Mouse (Mus musculus) lung, adult 18-20 months (tissue): ENCODE results near the gene Cdk2ap2.
"Not testable (repeated sequence)": the region's sequence is repeated elsewhere in the genome, so short reads cannot be mapped to it uniquely, and the experiment has no call there.

Source experiments
- DNase-seq, 2 experiments: peaks; one replicate each; pipeline ENCODE4 v3.0.0; 2022; ENCODE audit warnings: mixed read lengths in 2 of 2

Gene Cdk2ap2

DNA sequence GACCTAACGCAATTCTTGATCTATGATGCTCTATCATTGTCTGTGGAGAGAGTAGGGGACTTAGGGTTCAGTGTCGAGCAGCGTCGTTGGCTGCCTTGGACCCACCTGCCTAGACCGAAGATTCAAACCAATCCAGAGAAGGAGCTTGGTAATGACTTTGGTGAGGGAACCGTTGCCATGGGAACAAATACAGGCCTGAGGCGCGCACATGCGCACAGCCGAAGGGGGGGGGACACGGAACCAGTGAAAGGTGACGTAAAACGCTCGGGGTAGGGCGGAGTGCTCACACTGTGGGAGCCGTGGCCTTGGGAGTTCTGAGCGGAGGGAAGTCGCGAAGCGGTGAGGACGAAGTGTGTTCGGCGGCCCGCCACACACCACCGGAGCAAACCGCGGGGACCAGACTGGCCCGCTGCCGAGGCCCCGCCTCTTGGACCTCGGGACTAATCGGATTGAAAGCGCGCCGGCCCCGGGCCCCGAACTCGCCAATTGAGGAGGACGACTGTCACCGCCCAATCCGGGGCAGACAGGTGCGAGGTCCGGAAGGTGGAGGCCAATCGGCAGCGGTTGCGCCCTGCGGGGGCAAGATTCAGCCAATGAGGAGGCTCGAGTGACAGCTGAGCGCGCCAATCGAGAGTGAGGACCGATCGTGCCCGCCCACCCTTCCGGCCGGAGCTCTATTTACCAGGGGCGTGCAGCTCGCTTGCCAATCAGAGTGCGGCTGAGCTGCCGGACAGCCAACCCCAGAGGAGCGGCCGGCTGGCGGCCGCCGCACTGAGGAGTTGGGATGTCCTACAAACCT lies at the start of gene Cdk2ap2:
Cdk2ap2 (plus strand) TSS at position 541 of the 799 bp plus-strand sequence.
- peak; percentile 100 for DNase-seq

DNA sequence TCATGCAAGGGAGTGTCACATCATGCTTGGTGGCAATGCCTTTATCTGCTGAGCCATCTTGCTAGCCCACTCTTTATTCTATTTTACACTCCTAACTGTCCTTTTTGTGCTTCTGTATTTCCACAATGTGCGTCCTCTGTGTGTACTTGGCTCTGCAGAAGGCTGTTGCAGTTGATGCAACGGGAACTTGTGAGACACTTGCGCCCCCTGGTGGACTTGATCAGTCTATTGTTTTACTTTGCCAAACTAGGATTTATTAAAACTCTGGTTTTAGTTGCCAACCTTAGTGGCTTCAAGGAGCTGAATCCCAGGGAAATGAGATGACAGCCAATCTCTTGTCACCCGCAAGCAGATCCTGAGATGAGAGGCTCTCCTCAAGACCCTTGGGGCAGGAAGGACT lies 49.1 kb upstream of the Cdk2ap2 start:
- peak; percentile 75 to 83 for DNase-seq

DNA sequence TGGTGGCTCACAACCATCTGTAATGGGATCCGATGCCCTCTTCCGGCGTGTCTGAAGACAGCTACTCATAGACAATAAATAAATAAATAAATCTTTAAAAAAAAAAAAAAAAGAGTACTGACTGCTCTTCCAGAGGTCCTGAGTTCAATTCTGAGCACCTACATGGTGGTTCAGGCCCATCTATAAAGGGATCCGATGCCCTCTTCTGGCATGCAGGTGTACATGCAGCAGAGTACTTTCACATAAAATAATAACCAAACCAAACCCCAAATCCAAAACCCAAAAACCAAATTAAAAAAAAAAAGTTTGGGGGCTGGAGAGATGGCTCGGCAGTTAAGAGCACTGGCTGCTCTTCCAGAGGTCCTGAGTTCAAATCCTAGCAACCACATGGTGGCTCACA lies 47.9 kb upstream of the Cdk2ap2 start:
- DNase-seq = not testable (repeated sequence)

DNA sequence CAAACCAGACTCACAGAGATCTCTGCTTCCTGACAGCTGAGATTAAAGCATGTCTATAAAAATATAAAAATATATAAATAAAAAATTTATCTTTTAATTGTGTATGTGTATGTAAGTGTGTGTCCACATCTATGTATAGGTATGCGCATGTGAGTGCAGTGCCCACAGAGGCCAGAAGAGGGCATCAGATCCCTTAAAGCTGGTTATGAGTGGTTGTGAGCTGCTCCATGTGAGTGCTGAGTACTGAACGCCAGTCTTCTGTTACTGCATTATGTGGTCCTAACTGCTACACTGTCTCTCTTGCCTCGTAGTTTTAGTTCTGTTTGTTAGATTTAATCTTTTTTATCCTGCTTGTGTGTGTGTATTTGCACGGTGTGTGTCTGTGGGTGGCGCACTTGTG lies 46.0 kb upstream of the Cdk2ap2 start:
- no peak for DNase-seq

DNA sequence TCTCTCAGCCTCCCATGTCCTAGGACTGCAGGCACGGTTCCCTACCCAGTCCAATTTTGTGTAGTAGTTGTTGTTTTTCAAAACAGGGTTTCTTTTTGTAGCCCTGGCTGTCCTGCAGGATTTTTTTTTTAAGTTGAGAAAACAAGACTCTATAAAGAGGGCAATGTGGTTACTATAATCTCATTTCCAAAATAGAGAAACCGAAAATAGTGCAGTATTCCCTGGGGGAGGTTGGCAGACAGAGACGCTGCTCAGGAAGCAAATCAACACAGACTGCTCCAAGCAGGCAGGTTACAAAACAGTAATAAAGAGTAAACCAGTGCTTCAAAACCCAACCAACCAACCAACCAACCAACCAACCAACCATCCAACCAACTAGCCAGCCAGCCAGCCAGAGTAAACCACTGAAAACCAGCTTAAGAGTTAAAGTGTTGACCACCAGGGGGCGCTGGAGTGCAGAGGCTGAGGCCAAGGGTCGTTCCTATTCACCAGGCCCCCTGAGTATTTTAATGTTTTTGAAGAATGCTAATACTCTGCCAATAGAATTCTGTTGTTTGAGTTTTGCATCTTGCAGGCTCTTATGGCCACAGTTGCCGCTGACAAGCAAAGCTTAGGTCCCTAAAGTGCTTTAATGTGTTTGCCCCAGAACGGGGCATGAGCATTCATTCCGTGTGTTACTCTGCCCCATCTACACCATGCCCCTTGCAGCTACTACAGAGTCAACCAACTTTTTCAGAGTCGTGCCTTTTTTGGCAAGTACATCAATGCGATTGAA lies 45.1 kb upstream of the Cdk2ap2 start:
- peak; percentile 45 to 65 for DNase-seq

DNA sequence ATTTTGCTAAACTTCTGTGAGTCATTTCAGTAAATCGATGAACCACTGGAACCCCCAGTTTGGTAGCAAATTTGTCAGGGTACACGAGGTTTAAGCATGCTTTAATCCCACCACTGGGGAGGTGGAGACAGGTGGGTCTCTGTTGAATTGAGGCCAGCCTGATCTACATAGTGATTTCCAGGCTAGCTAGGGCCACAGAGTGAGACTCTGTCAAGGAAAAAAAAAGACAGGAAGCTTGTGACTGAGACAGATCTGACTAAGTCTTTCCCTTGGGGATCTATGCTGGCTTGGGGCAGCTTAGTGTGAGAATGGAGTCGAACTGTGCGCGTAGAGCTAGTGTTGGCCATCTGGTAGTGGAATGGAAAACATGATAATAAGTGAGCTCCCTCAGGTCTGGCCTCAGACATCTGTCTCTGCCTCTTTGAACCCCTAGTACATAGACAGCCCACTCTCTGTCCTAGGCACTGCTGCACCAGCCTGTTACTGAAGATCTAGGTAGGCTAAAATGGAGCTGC lies 44.4 kb upstream of the Cdk2ap2 start:
- no peak for DNase-seq

DNA sequence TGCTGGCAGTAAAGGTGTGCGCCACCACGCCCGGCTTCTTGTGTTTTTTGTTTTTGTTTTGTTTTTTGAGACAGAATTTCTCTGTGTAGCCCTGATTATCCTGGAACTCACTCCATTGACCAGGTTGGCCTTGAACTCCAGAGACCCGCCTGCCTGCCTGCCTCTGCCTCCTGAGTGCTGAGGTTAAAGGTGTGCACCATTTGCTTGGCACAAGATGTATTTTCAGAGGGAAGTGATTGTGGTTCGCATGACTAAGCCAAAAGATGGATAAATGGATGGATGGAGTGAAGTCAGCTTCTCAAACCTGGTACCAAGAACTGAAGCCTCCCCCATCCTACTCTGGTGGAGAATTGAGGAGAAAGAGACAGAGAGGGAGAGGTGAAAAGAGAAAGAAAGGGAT lies 42.4 kb upstream of the Cdk2ap2 start:
- no peak for DNase-seq

DNA sequence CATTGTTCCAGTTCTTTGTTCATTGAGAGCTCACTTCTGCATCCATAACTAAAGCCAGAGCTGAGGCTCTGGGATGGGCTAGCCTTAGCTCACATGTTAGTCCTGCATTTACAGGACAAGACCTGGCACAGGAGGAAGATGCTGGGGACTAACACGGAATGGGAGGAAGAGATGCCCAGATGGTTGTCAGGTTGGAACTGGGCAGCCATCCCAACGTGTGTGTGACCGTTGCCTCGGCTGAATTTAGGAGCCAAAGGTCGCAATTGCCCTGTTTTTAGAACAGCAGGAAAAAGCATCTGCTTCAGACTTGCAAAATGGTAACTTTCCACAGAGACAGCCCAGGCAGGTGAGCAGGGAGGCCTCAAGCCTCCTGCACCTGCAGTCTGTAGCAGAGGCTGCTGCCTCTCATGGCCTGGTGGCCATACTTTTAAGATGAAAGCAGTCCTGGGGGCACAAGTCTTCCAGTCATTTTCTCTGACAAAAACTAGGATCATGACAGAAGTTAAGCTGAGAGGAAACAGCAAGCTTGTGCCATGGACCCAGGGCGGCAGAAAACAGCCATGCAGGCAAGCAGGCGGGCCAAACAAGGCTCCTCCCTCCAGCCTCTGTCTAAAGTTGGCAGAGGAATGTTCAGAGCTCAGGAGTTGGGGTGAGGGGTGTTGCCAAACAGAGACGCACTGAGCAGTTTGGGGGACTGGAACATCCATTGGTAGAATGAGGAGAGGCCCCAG lies 41.6 kb upstream of the Cdk2ap2 start:
- no peak for DNase-seq

DNA sequence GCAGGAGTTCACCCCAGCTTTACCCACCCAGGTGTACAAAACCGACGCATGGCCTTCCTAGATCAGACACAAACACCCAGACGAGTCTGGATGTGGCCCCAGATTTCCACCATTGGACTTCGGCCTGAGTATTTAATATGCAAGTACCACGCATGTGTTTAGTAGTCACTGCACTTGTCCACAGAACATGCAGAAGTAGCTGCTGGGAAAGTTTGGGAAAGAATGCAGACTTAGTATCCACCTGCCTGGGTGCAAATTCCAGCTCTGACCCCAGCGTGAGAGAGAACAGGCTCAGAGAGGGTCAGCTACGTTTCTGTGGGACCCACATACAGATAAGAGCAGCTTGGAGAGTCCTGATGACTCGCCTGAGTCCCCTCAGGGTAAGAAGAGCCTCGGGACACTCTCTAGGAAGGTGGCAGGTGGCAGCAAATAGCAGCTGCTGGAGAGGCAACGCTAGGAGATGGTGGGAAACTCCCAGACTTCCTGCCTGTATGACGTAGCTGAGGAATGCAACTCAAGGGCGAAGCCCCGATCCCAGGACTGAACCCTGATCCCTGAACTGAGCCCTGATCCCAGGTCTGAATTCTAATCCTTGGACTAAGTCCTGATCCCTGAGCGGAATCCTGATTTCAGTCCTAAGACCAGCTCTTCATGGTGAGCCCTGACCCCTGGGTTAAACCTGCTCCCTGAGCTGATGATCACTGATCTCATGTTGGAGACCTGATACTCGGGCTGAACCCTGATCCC lies 40.9 kb upstream of the Cdk2ap2 start:
- DNase-seq = no peak

DNA sequence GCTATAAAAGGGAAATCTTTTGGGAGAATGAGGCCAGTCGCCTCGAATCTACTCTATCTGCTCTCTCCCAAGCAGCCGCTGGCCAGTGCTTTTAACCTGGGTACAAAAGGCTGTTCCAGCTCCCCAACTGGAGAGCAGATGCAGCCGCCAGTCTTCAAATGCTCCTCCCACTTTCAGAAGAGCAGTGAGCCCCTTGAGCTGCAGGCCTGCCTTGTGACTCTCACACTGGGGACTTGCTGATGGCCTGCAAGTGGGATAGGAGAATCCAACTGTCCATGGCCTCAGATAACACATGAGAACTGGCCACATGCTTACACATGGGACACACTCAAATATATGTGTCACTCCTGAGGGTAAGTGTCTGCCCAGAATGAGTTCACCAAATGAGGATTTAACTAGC lies 40.3 kb upstream of the Cdk2ap2 start:
- DNase-seq = no peak

DNA sequence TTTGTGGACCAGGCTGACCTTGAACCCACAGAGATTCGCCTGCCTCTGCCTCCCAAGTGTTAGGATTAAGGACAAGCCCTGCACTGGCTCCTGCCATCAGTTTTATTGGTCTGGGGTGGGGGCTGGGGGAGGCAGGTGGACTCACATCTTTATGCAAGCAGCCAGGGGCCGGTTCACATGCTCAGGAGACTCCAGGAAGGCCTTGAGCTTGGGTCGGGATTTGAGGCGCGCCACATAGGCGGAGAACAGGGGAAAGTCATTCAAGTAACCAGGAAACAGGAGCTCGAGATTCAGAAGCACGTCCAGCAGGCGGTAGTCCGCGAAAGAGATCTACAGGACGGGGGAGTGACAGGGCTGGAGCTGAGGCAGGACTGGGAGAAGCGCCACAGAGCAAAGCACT lies 39.6 kb upstream of the Cdk2ap2 start:
- no peak for DNase-seq

DNA sequence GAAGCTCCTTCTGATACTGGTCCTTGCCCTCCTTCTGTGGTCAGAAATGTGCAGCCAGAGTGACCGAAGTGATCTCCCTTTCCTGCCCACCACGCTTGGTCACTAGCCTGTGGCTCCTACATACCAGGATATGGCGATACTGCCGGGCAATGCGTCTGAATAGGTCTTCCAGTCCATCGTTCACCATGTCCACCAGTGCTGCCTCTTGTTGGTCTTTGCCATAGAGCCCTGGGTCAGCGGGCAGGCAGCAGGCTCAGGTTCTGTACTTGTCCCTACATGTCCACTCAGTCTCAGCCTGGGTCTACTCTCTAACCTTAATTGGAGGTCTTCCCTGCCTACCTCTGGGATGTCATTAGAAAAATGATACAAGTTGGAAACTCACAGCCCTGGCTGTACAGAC lies 39.0 kb upstream of the Cdk2ap2 start:
- no peak for DNase-seq

DNA sequence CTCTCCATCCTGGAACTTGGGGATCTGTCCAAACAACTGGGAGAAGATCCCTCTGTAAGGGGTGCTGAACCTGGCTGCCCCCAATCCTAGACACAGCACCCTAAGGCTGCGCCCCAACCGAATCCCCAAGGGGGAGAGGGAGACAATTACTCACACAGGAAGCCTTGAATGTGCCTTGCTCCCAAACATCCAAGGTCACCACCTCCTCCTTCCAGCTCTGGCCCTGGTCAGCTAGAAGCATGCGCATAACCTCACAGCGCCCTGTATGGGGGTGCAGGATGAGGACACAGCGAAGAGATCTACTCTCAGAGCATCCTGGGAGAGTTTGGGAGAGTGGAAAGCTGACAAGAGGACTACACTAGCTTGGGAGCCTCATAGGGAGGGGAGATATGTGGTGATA lies 38.4 kb upstream of the Cdk2ap2 start:
- DNase-seq = no peak

DNA sequence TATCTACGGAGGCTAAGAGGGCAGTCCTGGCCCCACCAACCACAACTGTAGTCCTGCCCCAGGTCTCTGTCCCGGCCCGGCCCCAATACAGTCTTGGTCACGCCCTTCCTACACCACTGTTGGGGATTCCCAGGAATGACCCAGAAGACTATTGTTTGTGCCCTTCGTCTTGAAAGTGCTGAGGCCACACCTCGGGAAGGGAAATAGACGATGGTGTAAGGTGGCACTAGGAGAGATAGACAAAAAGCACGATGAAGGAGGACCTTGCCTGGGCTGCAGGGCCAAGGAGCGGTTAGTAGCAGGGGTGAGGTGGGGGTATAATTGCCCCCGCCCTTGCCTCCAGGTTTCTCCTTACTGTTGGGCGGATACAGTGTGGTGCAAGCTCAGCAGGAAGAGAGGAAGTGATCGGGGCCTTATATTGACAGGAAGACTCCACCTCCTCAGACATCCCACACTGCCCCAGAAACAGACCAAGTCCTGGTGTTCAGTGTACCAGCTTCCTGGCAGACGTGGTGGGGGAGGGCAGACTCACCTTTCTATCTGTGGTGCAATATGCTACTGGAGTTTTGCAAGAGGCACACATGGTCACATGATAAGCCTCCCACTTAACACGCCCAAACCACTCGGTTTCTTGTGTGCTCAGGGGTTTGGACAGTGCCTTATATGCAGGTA lies 37.8 kb upstream of the Cdk2ap2 start, which contains the start of gene Gstp3:
Gstp3 (minus strand) TSS at position 501 of the 672 bp plus-strand sequence.
- DNase-seq = peak; percentile 72 to 78

DNA sequence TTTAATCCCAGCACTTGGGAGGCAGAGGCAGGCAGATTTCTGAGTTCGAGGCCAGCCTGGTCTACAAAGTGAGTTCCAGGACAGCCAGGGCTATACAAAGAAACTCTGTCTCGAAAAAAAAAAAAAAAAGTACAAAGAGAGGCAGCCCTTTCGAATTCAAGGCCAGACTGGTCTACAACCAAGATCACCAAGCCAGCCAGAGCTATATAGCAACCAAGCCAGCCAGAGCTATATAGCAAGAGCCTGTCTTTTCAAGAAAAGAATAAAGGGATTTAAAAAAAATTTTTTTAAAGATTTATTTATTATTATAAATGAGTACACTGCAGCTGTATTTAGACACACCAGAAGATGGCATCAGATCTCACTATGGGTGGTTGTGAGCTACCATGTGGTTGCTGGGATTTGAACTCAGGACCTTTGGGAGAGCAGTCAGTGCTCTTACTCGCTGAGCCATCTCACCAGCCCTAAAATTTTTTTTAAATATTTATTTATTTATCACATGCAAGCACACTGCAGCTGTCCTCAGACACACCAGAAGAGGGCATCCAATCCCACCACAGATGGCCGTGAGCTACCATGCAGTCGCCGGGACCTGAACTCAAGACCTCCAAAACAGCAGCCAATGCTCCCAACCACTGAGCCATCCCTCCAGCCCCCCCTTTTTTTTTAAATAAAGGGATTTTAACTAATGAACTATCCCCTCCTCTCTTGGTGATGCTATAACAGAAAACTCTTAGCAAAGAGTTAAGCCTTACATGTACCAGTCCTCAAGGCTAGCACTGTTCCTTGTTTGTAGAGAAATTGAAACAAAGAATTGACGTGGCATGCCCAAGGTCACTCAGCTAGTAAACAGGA lies 36.7 kb upstream of the Cdk2ap2 start:
- not testable (repeated sequence) for DNase-seq

DNA sequence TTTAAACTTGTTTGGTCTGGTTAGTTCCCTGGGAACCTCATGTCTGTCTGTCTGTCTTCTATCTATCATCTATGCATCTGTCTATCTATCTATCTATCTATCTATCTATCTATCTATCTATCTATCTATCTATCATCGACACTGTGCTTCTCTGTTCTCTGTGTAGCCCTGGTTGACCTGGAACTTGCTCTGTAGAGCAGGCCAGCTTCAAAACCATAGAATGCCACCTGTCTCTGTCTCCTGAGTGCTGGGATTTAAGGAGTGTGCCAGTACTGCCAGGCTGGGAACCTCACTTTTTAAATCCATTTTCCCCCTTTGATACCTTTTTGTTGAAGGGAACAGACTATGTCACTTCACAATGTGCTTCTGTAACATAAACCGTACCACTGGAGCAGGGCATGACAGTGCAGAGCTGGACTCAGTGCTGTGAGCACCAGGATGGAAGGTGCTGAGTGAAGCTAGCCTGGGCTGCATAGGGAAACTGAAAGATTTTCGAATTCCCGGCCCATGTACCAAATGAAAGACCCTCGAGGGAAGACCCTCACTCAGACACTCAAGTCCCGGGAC lies 36.0 kb upstream of the Cdk2ap2 start:
- DNase-seq = no peak

DNA sequence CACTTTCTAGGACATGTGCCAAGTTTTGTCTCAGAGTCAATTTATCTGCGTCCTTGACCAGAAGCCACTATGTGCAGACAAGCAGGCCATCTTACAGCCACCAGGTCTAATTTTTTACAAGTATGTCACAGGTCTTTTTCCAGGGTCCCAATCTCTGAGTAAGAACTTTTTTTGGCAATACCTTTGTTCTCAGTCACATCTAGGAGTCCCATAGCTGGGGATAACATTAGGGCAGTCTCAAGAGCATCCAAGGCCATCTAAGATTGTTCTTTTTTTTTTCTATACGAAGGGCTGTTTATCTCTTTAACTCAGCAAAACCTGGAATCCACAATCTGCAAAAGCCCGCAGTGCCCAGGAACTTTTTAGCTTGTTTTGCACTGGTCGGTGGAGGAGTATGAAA lies 33.6 kb upstream of the Cdk2ap2 start:
- DNase-seq = not testable (repeated sequence)

DNA sequence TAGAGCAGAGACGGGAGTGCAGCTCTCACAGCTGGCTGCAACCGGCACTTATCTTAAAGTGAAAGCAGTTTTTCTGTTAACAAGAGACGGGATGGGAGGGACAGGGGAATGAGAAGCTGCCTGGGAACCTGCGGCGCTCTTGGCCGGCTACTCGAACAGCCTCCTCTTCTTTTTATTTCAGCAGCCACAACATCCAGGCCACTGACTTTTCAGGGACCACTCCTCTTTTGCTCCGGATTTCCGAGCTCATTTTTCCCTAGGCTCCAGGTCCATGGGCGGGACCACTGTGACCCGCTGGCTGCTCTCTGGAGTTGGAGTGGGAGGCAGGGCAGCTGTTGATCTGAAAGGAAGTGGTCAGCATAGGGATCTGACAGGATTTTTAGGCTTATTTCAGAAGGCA lies 32.5 kb upstream of the Cdk2ap2 start:
- not testable (repeated sequence) for DNase-seq

DNA sequence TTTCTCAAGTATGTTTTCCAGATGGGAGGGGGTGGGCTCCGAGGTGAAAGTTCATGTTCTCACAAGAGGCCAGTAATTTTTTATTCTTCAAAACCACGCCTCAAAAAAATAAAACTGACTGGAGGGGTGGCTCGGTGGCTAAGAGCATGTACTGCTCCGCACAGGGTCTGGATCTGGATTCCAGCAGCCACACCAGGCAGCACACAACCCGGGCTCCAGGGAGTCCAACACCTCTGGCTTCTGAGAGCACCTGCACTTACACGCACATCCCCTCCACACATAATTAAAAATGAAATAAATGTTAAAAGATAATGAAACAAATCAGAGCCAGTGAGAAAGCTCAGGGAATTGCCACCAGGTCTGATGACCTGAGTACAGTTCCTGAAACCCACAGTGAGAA lies 30.7 kb upstream of the Cdk2ap2 start:
- no peak for DNase-seq

DNA sequence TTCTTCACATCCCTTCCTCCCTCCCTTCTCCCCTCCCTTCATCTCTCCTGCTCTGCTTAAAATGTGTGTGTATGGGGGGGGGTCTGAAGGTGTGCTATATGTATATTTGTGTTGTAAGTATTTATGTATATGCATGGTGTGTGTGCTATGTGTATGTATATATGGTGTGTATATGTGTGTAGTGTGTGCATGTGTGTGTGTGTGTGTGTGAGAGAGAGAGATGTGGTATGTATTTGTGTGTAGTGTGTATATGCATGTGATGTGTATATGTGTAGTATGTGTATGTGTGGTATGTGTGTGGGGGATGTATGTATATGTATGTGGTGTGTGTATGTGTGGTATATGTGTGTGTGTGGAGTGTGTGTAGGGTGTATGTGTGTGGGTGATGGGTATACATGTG lies 30.1 kb upstream of the Cdk2ap2 start:
- DNase-seq = no peak
